Mouse (Mus musculus) C2C12 (cell line): ENCODE measurements around the gene Sec61a1. TPM values are rescaled to one million over a fixed set of nuclear protein-coding genes. Genes with fewer than 3 reads are reported as not detected.

Source experiments
- H3K27me3 ChIP-seq: one replicate; pipeline ENCODE4 v1.6.1; 2011; ENCODE audit not compliant: control insufficient read depth, insufficient read depth, insufficient read length
- H3K36me3 ChIP-seq: one replicate; pipeline ENCODE4 v1.6.1; 2011; ENCODE audit not compliant: control insufficient read depth, insufficient read depth
- H3K4me3 ChIP-seq: one replicate; pipeline ENCODE4 v1.5.1; 2011; ENCODE audit warnings: mild to moderate bottlenecking, control low read depth; ENCODE audit not compliant: poor library complexity, insufficient read depth, severe bottlenecking
- H3K79me2 ChIP-seq: one replicate; pipeline ENCODE4 v1.6.1; 2011; ENCODE audit not compliant: control insufficient read depth, insufficient read depth
- H3K79me3 ChIP-seq: one replicate; pipeline ENCODE4 v1.6.1; 2011; ENCODE audit warnings: low read depth, control low read depth
- H3ac ChIP-seq: one replicate; pipeline ENCODE3; 2011; ENCODE audit warnings: low read depth; ENCODE audit not compliant: control insufficient read depth, insufficient read length
- CEBPB ChIP-seq: IDR thresholded peaks from one replicate; pipeline ENCODE4 v1.6.1; 2011; ENCODE audit warnings: low read depth, mild to moderate bottlenecking, control low read depth, moderate library complexity
- CTCF ChIP-seq: IDR thresholded peaks from one replicate; pipeline ENCODE4 v1.5.1; 2011; ENCODE audit not compliant: control insufficient read depth, insufficient read depth, insufficient read length
- FOSL1 ChIP-seq: IDR thresholded peaks from one replicate; pipeline ENCODE4 v1.8.0; 2011; ENCODE audit warnings: mild to moderate bottlenecking, low read length; ENCODE audit not compliant: poor library complexity, insufficient read depth, severe bottlenecking
- MAX ChIP-seq: IDR thresholded peaks from one replicate; pipeline ENCODE4 v1.6.1; 2011; ENCODE audit warnings: mild to moderate bottlenecking, control low read depth
- MYOD1 ChIP-seq: IDR thresholded peaks from one replicate; pipeline ENCODE4 v1.6.1; 2011; ENCODE audit warnings: low read depth; ENCODE audit not compliant: control insufficient read depth, insufficient read length
- MYOG ChIP-seq: IDR thresholded peaks from one replicate; pipeline ENCODE4 v1.6.1; 2011; ENCODE audit not compliant: control insufficient read depth, insufficient read length; ENCODE audit errors: extremely low read depth
- USF1 ChIP-seq: IDR thresholded peaks from one replicate; pipeline ENCODE4 v1.6.1; 2011; ENCODE audit warnings: low read depth, mild to moderate bottlenecking, control low read depth, moderate library complexity
- long read RNA-seq, 2 experiments: library from polyadenylated mRNA; unstranded; transcript quantifications; one replicate each; pipeline ENCODE4 v2.0.0; 2019 to 2020
- polyA plus RNA-seq: library from polyadenylated mRNA; unstranded; fragments of >200 nt; fragmentation: generic; extraction: Trizol; gene quantifications from one replicate; pipeline ENCODE4 v1.2.1, GENCODE M21; 2012; ENCODE audit warnings: missing spikeins

Gene Sec61a1
- 167 TPM for polyA plus RNA-seq
- long read RNA-seq, experiment 1, transcript Sec61a1-201 (12 exons, 3,172 nt) = major isoform, 160 of 217 reads
- long read RNA-seq, experiment 1, partial matches to known transcripts = 10 of 217 reads
- long read RNA-seq, experiment 1, other reads (novel, unspliced or antisense) = 45 of 217 reads
- long read RNA-seq, experiment 2, transcript Sec61a1-201 (12 exons, 3,172 nt) = major isoform, 301 of 339 reads
- long read RNA-seq, experiment 2, partial matches to known transcripts = 11 of 339 reads
- long read RNA-seq, experiment 2, other reads (novel, unspliced or antisense) = 26 of 339 reads

- TF ChIP-seq USF1 = no peak
- peak; percentile 79 for TF ChIP-seq MAX
- H3K79me3 ChIP-seq = peaks cover 49% of the 10 kb centered on the region
- H3ac ChIP-seq = peak within 1 kb of the TSS; percentile 94
- H3K79me2 ChIP-seq = peaks cover 50% of the 10 kb centered on the region
- H3K4me3 ChIP-seq = peak within 1 kb of the TSS; percentile 97
- H3K36me3 ChIP-seq = peaks cover 37% of the 10 kb centered on the region
- H3K27me3 ChIP-seq = no peaks in the 10 kb centered on the region
Measured at GRCm38 (mm10) chr6:88518404-88519263, at the start of gene Sec61a1. Gene Sec61a1 (minus strand): TSS chr6:88518905.

- no peak for TF ChIP-seq USF1
- no peak for TF ChIP-seq CEBPB
- no peak for TF ChIP-seq MYOD1
- Histone ChIP-seq H3K79me2 (no peaks in the 10 kb centered on the region), H3K36me3 (no peaks in the 10 kb centered on the region), H3ac (no peak overlapping the region), H3K27me3 (no peaks in the 10 kb centered on the region), H3K4me3 (no peak overlapping the region), H3K79me3 (no peaks in the 10 kb centered on the region)
Measured at GRCm38 (mm10) chr6:88566676-88567075, 48.0 kb upstream of the Sec61a1 start.

- H3K79me3 ChIP-seq = no peaks in the 10 kb centered on the region
- no peak overlapping the region for H3K4me3 ChIP-seq
- no peaks in the 10 kb centered on the region for H3K79me2 ChIP-seq
- no peak overlapping the region for H3ac ChIP-seq
- TF ChIP-seq MYOG = no peak
- TF ChIP-seq CTCF = peak; percentile 29
- no peaks in the 10 kb centered on the region for H3K36me3 ChIP-seq
- no peaks in the 10 kb centered on the region for H3K27me3 ChIP-seq
Measured at GRCm38 (mm10) chr6:88565033-88565432, 46.3 kb upstream of the Sec61a1 start.

GRCm38 (mm10) chr6:88560156-88560555 is 41.5 kb upstream of the Sec61a1 start:
- no peaks in the 10 kb centered on the region for H3K79me2 ChIP-seq
- H3K27me3 ChIP-seq = no peaks in the 10 kb centered on the region
- no peak overlapping the region for H3ac ChIP-seq
- H3K36me3 ChIP-seq = no peaks in the 10 kb centered on the region
- H3K4me3 ChIP-seq = no peak overlapping the region
- no peaks in the 10 kb centered on the region for H3K79me3 ChIP-seq
- TF ChIP-seq USF1 (no peak), MAX (no peak), CEBPB (no peak), FOSL1 (no peak), MYOG (no peak), CTCF (no peak), MYOD1 (no peak)

DNA sequence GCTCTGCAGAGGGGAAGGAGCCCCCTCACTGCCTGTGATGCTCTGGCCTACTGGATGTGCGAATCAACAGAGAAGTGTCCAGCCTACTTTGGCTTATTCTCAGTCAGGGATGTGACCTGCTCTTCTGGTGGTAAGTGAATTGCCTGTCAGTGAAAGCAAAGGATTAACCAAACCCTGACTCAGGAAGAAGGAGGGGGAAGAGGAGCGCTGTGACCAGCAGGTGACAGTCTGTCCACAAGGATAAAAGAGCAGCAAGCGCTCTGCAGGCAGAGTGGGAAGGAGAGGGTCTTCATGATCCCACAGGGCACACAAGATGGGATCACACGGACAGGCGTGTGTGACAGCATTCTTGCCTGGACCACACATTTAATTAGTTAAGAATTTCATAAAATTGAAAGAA is 41.0 kb upstream of the Sec61a1 start:
- no peak overlapping the region for H3ac ChIP-seq
- H3K36me3 ChIP-seq = no peaks in the 10 kb centered on the region
- H3K27me3 ChIP-seq = no peaks in the 10 kb centered on the region
- no peak overlapping the region for H3K4me3 ChIP-seq
- no peak for TF ChIP-seq CEBPB
- TF ChIP-seq MYOD1 = no peak
- TF ChIP-seq CTCF = no peak
- TF ChIP-seq MYOG = no peak
- no peak for TF ChIP-seq USF1
- TF ChIP-seq MAX = no peak
- no peak for TF ChIP-seq FOSL1
- H3K79me3 ChIP-seq = no peaks in the 10 kb centered on the region
- H3K79me2 ChIP-seq = no peaks in the 10 kb centered on the region

- no peaks in the 10 kb centered on the region for H3K79me2 ChIP-seq
- no peaks in the 10 kb centered on the region for H3K36me3 ChIP-seq
- H3K4me3 ChIP-seq = no peak overlapping the region
- TF ChIP-seq MAX (no peak), MYOD1 (no peak), CTCF (peak; percentile 32)
- no peaks in the 10 kb centered on the region for H3K27me3 ChIP-seq
- no peaks in the 10 kb centered on the region for H3K79me3 ChIP-seq
- no peak overlapping the region for H3ac ChIP-seq
Measured at GRCm38 (mm10) chr6:88558076-88558475, 39.4 kb upstream of the Sec61a1 start.
